Mouse (Mus musculus): Measurements from ENCODE around the gene Cfap97. TPM values are rescaled to one million over a fixed set of nuclear protein-coding genes. Genes with fewer than 3 reads are reported as not detected.
"Not testable (repeated sequence)": the region's sequence is repeated elsewhere in the genome, so short reads cannot be mapped to it uniquely, and the experiment has no call there.

The Cfap97 gene
- polyA plus RNA-seq, 1 experiment from 2014 or later = 25.1 TPM

- H3K9me3 ChIP-seq = no peaks in the 10 kb centered on the region
- peaks cover 31% of the 10 kb centered on the region for H3K36me3 ChIP-seq (replicated peaks)
- H3K4me1 ChIP-seq = peaks cover 49% of the 10 kb centered on the region
- H3K4me3 ChIP-seq = peak overlapping the region; percentile 85
- peak overlapping the region; percentile 94 for H3K27ac ChIP-seq (replicated peaks)
- H3K27me3 ChIP-seq (replicated peaks; ENCODE audit: low read depth, poor library complexity, severe bottlenecking) = peaks cover 6% of the 10 kb centered on the region; the same call in 1 of the 2 replicates
- DNase-seq (ENCODE audit: low spot score) = no peak
- 6% methylated on average over 13 of the region's 13 CpGs for WGBS
Observed at GRCm38 (mm10) chr8:46211611-46212071, 60.1 kb downstream of the Cfap97 start.

- DNase-seq (ENCODE audit: low spot score) = no peak
- Histone ChIP-seq H3K4me3 (no peak overlapping the region), H3K27me3 (replicated peaks; ENCODE audit: low read depth, poor library complexity, severe bottlenecking) (peaks cover 6% of the 10 kb centered on the region; the same call in 1 of the 2 replicates), H3K36me3 (replicated peaks) (peaks cover 25% of the 10 kb centered on the region), H3K4me1 (peaks cover 50% of the 10 kb centered on the region), H3K9me3 (no peaks in the 10 kb centered on the region), H3K27ac (replicated peaks) (no peak overlapping the region)
- WGBS = 48% methylated on average over 7 of the region's 7 CpGs
Observed at GRCm38 (mm10) chr8:46212194-46212593, 60.6 kb downstream of the Cfap97 start.

GRCm38 (mm10) chr8:46213971-46214480 is 62.5 kb downstream of the Cfap97 start:
- Histone ChIP-seq H3K36me3 (replicated peaks) (peaks cover 7% of the 10 kb centered on the region), H3K27me3 (replicated peaks; ENCODE audit: low read depth, poor library complexity, severe bottlenecking) (peaks cover 24% of the 10 kb centered on the region; the same call in 1 of the 2 replicates), H3K27ac (replicated peaks) (no peak overlapping the region), H3K4me1 (peaks cover 34% of the 10 kb centered on the region), H3K9me3 (no peaks in the 10 kb centered on the region), H3K4me3 (no peak overlapping the region)
- 14% methylated on average over 2 of the region's 2 CpGs for WGBS
- DNase-seq (ENCODE audit: low spot score) = no peak

- 2% methylated on average over 14 of the region's 14 CpGs for WGBS
- peaks cover 13% of the 10 kb centered on the region for H3K4me1 ChIP-seq
- H3K4me3 ChIP-seq = peak overlapping the region; percentile 51
- peak; percentile 82 for DNase-seq (ENCODE audit: low spot score)
- peak overlapping the region; percentile 69 for H3K27ac ChIP-seq (replicated peaks)
- peaks cover 44% of the 10 kb centered on the region for H3K27me3 ChIP-seq (replicated peaks; ENCODE audit: low read depth, poor library complexity, severe bottlenecking)
- H3K36me3 ChIP-seq (replicated peaks) = no peaks in the 10 kb centered on the region
- no peaks in the 10 kb centered on the region for H3K9me3 ChIP-seq
Observed at GRCm38 (mm10) chr8:46216838-46217237, 65.3 kb downstream of the Cfap97 start.

- Histone ChIP-seq H3K4me1 (peaks cover 6% of the 10 kb centered on the region), H3K9me3 (no peaks in the 10 kb centered on the region), H3K27ac (replicated peaks) (no peak overlapping the region), H3K4me3 (no peak overlapping the region), H3K36me3 (replicated peaks) (no peaks in the 10 kb centered on the region), H3K27me3 (replicated peaks; ENCODE audit: low read depth, poor library complexity, severe bottlenecking) (peaks cover 39% of the 10 kb centered on the region)
- 70% methylated on average over 3 of the region's 3 CpGs for WGBS
- DNase-seq (ENCODE audit: low spot score) = no peak
Observed at GRCm38 (mm10) chr8:46220566-46220965, 69.0 kb downstream of the Cfap97 start.

GRCm38 (mm10) chr8:46225501-46225900 is 73.9 kb downstream of the Cfap97 start:
- WGBS = 76% methylated on average over 3 of the region's 3 CpGs
- DNase-seq (ENCODE audit: low spot score) = no peak
- H3K27ac ChIP-seq (replicated peaks) = no peak overlapping the region
- H3K27me3 ChIP-seq (replicated peaks; ENCODE audit: low read depth, poor library complexity, severe bottlenecking) = peaks cover 10% of the 10 kb centered on the region
- no peak overlapping the region for H3K4me3 ChIP-seq
- H3K4me1 ChIP-seq = no peaks in the 10 kb centered on the region
- no peaks in the 10 kb centered on the region for H3K9me3 ChIP-seq
- no peaks in the 10 kb centered on the region for H3K36me3 ChIP-seq (replicated peaks)

- no peak overlapping the region for H3K27ac ChIP-seq (replicated peaks)
- H3K9me3 ChIP-seq = no peaks in the 10 kb centered on the region
- no peak overlapping the region for H3K4me3 ChIP-seq
- 0 out of 2 replicates have a peak, but pooled peaks cover 3% of the 10 kb centered on the region for H3K27me3 ChIP-seq (replicated peaks; ENCODE audit: low read depth, poor library complexity, severe bottlenecking)
- no peaks in the 10 kb centered on the region for H3K36me3 ChIP-seq (replicated peaks)
- WGBS = 77% methylated on average over 5 of the region's 5 CpGs
- H3K4me1 ChIP-seq = no peaks in the 10 kb centered on the region
- no peak for DNase-seq (ENCODE audit: low spot score)
Observed at GRCm38 (mm10) chr8:46226622-46227021, 75.1 kb downstream of the Cfap97 start.

- 81% methylated on average over 7 of the region's 7 CpGs for WGBS
- not testable (repeated sequence) for H3K9me3 ChIP-seq; DNase-seq (ENCODE audit: low spot score); H3K27me3 ChIP-seq (replicated peaks; ENCODE audit: low read depth, poor library complexity, severe bottlenecking); H3K36me3 ChIP-seq (replicated peaks); H3K27ac ChIP-seq (replicated peaks); H3K4me3 ChIP-seq; H3K4me1 ChIP-seq
Observed at GRCm38 (mm10) chr8:46231968-46232367, 80.4 kb downstream of the Cfap97 start.

- Histone ChIP-seq H3K36me3 (replicated peaks) (no peaks in the 10 kb centered on the region), H3K4me3 (no peak overlapping the region), H3K4me1 (peaks cover 6% of the 10 kb centered on the region), H3K27ac (replicated peaks) (no peak overlapping the region), H3K9me3 (no peaks in the 10 kb centered on the region), H3K27me3 (replicated peaks; ENCODE audit: low read depth, poor library complexity, severe bottlenecking) (peaks cover 5% of the 10 kb centered on the region; the same call in 1 of the 2 replicates)
- WGBS = 66% methylated on average over 8 of the region's 8 CpGs
- no peak for DNase-seq (ENCODE audit: low spot score)
Observed at GRCm38 (mm10) chr8:46232798-46233197, 81.2 kb downstream of the Cfap97 start.

- Histone ChIP-seq H3K9me3 (no peaks in the 10 kb centered on the region), H3K4me1 (peaks cover 6% of the 10 kb centered on the region), H3K36me3 (replicated peaks) (no peaks in the 10 kb centered on the region), H3K4me3 (no peak overlapping the region), H3K27me3 (replicated peaks; ENCODE audit: low read depth, poor library complexity, severe bottlenecking) (peaks cover 21% of the 10 kb centered on the region), H3K27ac (replicated peaks) (no peak overlapping the region)
- DNase-seq (ENCODE audit: low spot score) = no peak
- 91% methylated on average over 4 of the region's 4 CpGs for WGBS
Observed at GRCm38 (mm10) chr8:46234736-46235135, 83.2 kb downstream of the Cfap97 start.

- Histone ChIP-seq H3K27ac (replicated peaks) (no peak overlapping the region), H3K36me3 (replicated peaks) (no peaks in the 10 kb centered on the region), H3K4me3 (no peak overlapping the region), H3K4me1 (peaks cover 6% of the 10 kb centered on the region), H3K9me3 (no peaks in the 10 kb centered on the region), H3K27me3 (replicated peaks; ENCODE audit: low read depth, poor library complexity, severe bottlenecking) (peaks cover 37% of the 10 kb centered on the region)
- DNase-seq (ENCODE audit: low spot score) = no peak
- WGBS = 52% methylated on average over 7 of the region's 7 CpGs
Observed at GRCm38 (mm10) chr8:46236441-46237223, 85.1 kb downstream of the Cfap97 start.

GRCm38 (mm10) chr8:46241568-46242374 is 90.2 kb downstream of the Cfap97 start:
- WGBS = 36% methylated on average over 13 of the region's 13 CpGs
- Histone ChIP-seq H3K27me3 (replicated peaks; ENCODE audit: low read depth, poor library complexity, severe bottlenecking) (peaks cover 50% of the 10 kb centered on the region), H3K4me1 (peaks cover 14% of the 10 kb centered on the region), H3K4me3 (no peak overlapping the region), H3K9me3 (no peaks in the 10 kb centered on the region), H3K36me3 (replicated peaks) (no peaks in the 10 kb centered on the region), H3K27ac (replicated peaks) (no peak overlapping the region)
- DNase-seq (ENCODE audit: low spot score) = peak; percentile 82
